Mouse (Mus musculus): ENCODE measurements at regions not wholly inside any gene's neighbourhood (a gene's known extent, or its start where the extent isn't known, plus 50 kb on each side); places are given as distances from the start of the nearest gene placed in this dataset.

DNA sequence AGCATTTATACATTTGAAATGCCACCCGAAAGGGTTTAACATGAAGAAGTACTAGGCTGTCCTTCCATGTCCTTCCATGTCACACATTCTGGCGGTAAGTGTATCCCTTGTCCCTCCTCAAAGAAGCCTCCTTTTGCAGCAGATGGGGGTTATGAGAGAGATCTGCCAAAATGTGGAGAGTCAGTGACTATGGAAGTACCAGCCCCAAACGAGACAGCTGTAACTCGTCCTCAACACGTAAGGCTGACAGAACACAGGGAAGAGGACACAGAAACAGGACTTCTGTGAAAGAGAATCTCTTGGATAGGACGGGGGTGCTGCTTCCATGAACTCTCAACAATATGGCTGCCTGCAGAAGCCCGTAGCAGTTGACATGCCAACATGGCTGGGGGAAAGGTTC, 320.4 kb upstream of the Gm10131 start:
- no peaks in the 10 kb centered on the region for H3K4me1 ChIP-seq (ENCODE audit: control insufficient read depth, insufficient read depth, low read length)
- H3K4me3 ChIP-seq (ENCODE audit: insufficient read depth, low read length), result no peak overlapping the region
- H3K27ac ChIP-seq (ENCODE audit: insufficient read depth, low read depth, low read length), result no peak overlapping the region
- TF ChIP-seq CTCF (IDR thresholded peaks at IDR 0.05; ENCODE audit: low read depth, low read length), result no peak
- no peak for TF ChIP-seq POLR2A (IDR thresholded peaks at IDR 0.05; ENCODE audit: borderline replicate concordance, low read depth, low read length)

DNA sequence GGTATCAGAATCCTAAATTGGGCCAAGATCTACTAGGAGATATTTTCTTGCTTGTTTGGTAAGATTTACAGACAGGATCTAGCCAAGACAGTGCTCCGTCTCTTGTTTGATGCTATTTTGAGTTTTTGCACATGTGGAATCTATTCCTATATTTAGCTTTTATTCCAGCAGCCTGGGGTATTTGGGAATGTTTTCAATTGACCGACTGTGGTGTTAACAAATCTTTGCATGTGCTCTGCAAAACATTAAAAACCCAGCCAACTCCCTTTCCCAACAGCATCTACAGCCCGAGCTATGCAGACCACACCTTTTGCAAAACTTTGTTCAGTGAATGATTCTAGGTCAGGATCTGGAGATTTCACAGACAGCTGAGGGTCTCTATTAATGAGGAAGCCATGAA, 317.7 kb upstream of the Gm10131 start:
- H3K4me3 ChIP-seq (ENCODE audit: insufficient read depth, low read length), result no peak overlapping the region
- no peaks in the 10 kb centered on the region for H3K4me1 ChIP-seq (ENCODE audit: control insufficient read depth, insufficient read depth, low read length)
- H3K27ac ChIP-seq (ENCODE audit: insufficient read depth, low read depth, low read length), result no peak overlapping the region
- TF ChIP-seq CTCF (IDR thresholded peaks at IDR 0.05; ENCODE audit: low read depth, low read length) (no peak), POLR2A (IDR thresholded peaks at IDR 0.05; ENCODE audit: borderline replicate concordance, low read depth, low read length) (no peak)

DNA sequence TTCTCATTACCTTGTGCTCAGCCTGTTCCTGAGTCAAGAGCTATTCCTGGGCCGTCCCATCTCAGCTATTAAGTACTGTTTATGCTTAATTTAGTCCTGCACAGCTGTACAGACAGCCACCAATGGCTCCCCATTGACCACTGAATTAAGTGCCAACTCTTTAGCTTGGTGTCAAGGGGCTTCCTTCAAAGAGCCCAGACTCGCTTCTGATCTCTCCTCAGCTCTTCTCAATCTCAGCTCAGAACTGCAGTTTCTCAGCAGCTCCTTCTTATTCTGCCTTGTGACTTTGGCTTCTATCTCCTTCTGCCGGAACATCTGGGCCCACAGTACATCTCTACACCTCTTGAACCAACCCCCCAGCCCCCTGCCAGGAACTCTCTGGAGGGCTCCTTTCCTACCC, 290.0 kb upstream of the Gm10131 start:
- TF ChIP-seq POLR2A (IDR thresholded peaks at IDR 0.05; ENCODE audit: borderline replicate concordance, low read depth, low read length), result no peak
- no peak for TF ChIP-seq CTCF (IDR thresholded peaks at IDR 0.05; ENCODE audit: low read depth, low read length)
- Histone ChIP-seq H3K4me3 (ENCODE audit: insufficient read depth, low read length) (no peak overlapping the region), H3K4me1 (ENCODE audit: control insufficient read depth, insufficient read depth, low read length) (no peaks in the 10 kb centered on the region), H3K27ac (ENCODE audit: insufficient read depth, low read depth, low read length) (no peak overlapping the region)

DNA sequence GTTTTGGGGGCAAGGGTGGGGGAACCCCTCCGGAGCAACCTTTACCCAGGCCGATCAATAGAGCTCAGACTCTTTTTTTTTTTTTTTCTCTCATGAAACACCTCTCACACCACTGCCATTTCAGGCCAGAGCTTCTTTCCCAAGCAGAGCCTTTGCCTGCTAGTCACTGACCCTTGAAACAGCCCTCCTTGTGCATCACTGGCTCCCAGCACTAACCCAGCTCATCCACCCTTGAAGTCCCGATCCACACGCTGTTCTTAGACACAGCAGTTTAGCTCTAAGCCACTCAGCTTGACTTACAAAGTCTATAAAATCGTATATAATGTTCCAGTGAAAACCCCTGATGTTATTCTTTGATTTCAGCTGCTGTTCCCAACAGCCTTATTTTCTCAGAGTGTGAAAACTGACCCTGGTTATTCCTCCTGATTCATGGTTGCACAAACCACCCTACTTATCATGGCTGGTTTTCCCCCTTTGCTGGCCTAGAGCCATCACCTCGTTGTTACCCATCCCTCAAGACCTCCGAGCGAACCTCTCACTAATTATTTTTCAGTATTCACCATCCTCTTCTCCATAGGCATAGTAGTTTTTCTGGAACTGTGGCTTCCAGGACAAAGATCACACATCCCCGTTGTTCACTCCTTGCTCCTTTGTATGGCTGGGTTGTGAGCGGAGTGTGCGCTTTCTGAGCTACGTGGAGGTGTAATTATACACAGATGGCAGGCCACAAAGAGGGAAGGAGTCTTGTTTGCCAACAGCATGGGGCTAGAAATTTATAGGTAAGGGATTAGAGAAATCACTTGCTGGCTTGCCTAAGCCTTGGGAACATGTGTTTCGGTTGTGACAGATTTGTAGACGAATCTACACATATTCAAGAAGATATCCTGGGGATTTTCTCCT, 287.6 kb upstream of the Gm10131 start:
- Histone ChIP-seq H3K4me3 (ENCODE audit: insufficient read depth, low read length) (no peak overlapping the region), H3K27ac (ENCODE audit: insufficient read depth, low read depth, low read length) (no peak overlapping the region), H3K4me1 (ENCODE audit: control insufficient read depth, insufficient read depth, low read length) (no peaks in the 10 kb centered on the region)
- TF ChIP-seq POLR2A (IDR thresholded peaks at IDR 0.05; ENCODE audit: borderline replicate concordance, low read depth, low read length) (no peak), CTCF (IDR thresholded peaks at IDR 0.05; ENCODE audit: low read depth, low read length) (no peak)

DNA sequence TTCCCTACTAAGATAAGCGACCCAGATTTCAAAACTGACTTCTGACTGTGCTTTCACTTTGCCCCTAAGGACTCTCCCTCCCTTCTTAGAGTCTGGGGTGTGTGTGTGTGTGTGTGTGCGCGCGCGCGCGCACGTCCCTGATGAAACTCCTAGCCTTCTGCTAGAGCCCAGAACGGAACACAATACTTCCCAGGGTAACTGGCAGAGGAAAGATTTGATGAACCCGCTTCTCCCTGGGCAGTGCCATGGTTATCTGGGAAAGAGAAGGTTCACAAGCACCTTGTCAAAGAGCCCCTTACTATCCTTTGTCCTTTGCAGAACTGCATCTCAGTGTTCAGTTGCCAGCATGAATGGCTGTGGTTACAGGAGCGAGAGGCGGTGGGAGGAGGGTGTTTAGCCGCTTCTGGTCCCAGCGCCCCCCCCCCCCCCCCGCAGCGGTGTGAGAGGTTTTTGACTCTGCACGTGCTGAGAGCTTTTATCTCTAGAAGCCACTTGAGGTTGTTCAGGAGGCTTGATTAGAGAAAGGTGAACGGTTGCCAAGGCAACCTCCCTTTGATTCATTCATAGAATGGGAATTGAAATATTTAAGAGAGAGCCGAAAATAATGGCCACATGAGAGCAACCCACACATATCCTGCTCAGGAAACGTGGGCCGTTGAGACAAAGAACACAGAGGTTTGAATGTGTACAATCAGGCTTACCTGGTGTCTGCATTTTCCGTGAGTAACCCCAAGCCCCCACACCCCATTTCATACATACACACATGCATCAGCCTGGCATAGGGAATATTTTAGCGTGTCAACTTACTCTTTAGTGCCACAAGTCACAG, 286.3 kb upstream of the Gm10131 start:
- H3K4me1 ChIP-seq (ENCODE audit: control insufficient read depth, insufficient read depth, low read length), result no peaks in the 10 kb centered on the region
- TF ChIP-seq CTCF (IDR thresholded peaks at IDR 0.05; ENCODE audit: low read depth, low read length) (no peak), POLR2A (IDR thresholded peaks at IDR 0.05; ENCODE audit: borderline replicate concordance, low read depth, low read length) (no peak)
- no peak overlapping the region for H3K27ac ChIP-seq (ENCODE audit: insufficient read depth, low read depth, low read length)
- H3K4me3 ChIP-seq (ENCODE audit: insufficient read depth, low read length), result no peak overlapping the region

DNA sequence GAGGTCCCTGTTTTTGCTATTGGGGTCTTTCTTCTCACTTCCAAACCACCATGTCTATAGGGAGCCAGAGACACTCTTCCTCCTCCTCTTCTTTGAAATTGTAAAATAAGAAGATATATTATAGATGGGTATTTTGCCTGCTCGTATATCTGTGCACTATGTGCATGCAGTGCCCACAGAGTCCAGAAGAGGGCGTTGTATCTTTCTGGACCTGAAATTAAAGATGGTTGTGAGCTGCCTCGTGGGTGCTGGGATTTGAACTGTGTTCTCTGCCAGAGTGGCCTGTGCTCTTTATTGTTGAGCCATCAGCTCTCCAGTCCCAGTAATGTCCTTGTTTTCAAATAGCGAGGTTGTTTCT, 285.7 kb upstream of the Gm10131 start:
- TF ChIP-seq CTCF (IDR thresholded peaks at IDR 0.05; ENCODE audit: low read depth, low read length), result peak; percentile 38
- TF ChIP-seq POLR2A (IDR thresholded peaks at IDR 0.05; ENCODE audit: borderline replicate concordance, low read depth, low read length), result no peak
- Histone ChIP-seq H3K4me1 (ENCODE audit: control insufficient read depth, insufficient read depth, low read length) (no peaks in the 10 kb centered on the region), H3K4me3 (ENCODE audit: insufficient read depth, low read length) (no peak overlapping the region), H3K27ac (ENCODE audit: insufficient read depth, low read depth, low read length) (no peak overlapping the region)

DNA sequence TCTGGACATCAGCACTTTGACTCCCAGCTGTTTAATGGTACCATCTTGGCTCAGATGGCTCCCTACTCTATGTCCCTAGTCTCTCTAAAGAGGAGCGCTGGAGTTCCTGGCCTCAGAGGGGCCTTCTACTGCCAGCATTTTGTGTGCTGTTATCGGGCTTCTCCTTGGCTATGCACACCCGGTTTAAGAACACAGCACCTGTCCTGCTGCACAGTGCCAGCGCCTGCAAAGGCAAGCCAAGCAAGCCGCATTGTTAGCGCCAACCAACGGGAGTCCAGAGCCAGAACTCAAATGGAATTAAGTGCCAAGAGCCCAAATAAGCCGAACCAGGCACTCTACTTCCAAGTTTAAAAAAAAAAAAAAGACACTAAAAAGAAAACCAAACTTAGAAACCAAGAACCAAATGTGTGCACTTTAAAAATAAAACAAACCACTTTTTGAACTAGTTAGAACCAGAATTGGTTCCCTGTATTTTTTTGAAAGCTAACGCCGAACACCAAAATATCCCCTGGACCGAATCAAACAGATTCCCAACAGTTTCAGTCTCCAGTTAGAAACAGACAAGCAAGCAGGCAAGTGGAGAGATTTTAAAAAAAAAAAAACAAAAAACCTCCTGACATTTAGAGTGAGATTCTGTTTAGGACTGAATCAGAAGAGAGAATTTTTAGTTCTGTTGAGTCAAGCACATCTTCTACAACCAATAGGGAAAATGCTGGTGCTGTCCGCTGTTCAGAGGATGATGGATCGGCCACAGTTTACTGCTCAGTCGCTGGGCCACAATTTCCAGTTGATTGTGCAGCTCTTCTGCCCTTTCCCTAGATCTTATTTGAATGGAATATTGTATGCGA, 281.7 kb upstream of the Gm10131 start:
- Histone ChIP-seq H3K4me3 (ENCODE audit: insufficient read depth, low read length) (no peak overlapping the region), H3K27ac (ENCODE audit: insufficient read depth, low read depth, low read length) (no peak overlapping the region), H3K4me1 (ENCODE audit: control insufficient read depth, insufficient read depth, low read length) (no peaks in the 10 kb centered on the region)
- TF ChIP-seq CTCF (IDR thresholded peaks at IDR 0.05; ENCODE audit: low read depth, low read length) (no peak), POLR2A (IDR thresholded peaks at IDR 0.05; ENCODE audit: borderline replicate concordance, low read depth, low read length) (no peak)

DNA sequence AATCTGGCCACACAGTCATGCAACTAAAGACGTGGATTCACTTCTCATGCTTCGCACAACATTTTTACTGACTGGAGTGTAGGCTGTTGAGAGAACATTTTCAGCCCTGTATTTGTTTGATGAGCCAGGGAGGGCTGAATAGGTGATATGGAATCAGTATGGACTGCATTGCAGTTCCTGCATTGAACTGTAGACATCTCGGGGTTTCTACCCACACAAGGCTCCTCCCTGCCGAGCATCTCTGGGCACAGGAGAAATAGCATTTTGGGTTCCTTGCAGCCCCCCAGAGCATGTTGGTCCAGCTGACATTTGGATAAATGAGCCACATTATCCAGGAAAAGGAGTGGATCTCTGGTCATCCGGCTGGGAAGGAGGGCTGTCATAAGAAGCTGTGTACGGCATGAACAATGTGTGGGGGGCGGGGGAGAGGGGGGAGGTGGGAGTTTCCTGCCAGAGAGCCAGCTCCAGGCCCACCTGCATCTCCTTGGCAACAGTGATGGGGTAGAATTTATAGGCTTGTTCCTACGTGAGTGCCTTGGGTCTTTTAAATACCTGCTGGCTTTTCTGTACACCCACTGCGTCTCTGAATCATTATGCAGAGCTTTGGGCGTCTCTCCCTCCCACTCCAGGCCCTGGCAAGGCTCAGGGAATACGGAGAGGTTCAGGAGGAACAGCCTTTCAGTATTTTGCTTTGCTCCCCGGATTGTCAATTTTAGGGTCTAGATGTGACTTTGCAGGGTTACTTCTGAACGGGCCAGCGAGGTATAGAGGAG, 280.9 kb upstream of the Gm10131 start:
- no peak overlapping the region for H3K27ac ChIP-seq (ENCODE audit: insufficient read depth, low read depth, low read length)
- TF ChIP-seq POLR2A (IDR thresholded peaks at IDR 0.05; ENCODE audit: borderline replicate concordance, low read depth, low read length), result no peak
- no peak for TF ChIP-seq CTCF (IDR thresholded peaks at IDR 0.05; ENCODE audit: low read depth, low read length)
- H3K4me3 ChIP-seq (ENCODE audit: insufficient read depth, low read length), result no peak overlapping the region
- H3K4me1 ChIP-seq (ENCODE audit: control insufficient read depth, insufficient read depth, low read length), result no peaks in the 10 kb centered on the region
